Mouse (Mus musculus): Measurements from ENCODE around the gene Sva.

Gene Sva

DNA sequence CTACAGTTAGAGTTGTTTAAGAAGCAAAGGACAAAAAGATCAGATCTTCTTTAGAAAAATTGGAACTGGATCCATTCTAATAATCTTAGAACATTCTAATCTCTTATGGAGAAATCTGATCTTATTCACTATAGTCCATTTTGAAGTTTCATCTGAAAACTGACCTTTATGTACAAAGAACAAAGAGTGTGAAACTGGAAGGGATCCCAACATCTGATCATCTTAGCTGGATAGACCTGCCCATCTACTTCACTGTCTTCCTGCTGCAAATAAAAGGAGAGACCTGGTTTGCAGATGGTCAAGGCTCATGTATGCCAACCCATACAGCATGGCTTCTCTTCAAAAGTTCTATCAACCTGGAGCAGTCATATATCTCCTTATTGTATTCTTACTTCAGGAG lies at the start of gene Sva:
Gene Sva (plus strand): TSS at position 301 of the 400 bp plus-strand sequence.
- DNase-seq: no peak

Data from heart, adult 11 months (tissue).